Mouse (Mus musculus): ENCODE results near the gene Sycn. TPM values are rescaled to one million over a fixed set of nuclear protein-coding genes. Genes with fewer than 3 reads are reported as not detected.

Sycn gene
- polyA plus RNA-seq, 1 experiment from 2014 or later, result not detected

DNA sequence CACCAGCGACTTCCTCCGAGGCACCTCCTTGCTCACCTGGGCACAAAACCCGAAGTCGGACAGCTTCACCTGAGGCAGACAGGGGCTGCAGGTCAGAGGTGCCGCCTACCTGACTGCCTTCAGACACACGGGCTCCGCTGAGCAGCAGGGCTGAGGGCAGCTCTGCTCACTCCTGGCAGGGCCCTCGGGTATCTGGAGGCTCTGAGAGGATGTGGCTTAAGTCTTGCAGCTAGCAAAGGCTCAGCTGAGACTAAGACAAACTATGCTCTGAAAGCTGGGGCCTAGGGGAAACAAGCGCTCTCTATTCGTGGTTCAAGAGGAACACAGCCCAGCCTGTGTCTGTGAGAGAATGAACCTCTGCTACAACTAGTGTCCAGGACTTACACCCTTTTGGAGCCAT, 20.2 kb downstream of the Sycn start:
- Histone ChIP-seq H3K27ac (no peak overlapping the region), H3K4me2 (no peak overlapping the region), H3K4me1 (peaks cover 9% of the 10 kb centered on the region; the same call in 1 of the 2 replicates), H3K4me3 (no peak overlapping the region), H3K9me3 (no peaks in the 10 kb centered on the region), H3K27me3 (no peaks in the 10 kb centered on the region), H3K9ac (no peak overlapping the region), H3K36me3 (peaks cover 77% of the 10 kb centered on the region)
- no peak for ATAC-seq (ENCODE audit: insufficient number of reproducible peaks, insufficient read depth, low FRiP score, low TSS enrichment, low read depth)
- WGBS, result 92% methylated on average over 10 of the region's 10 CpGs

DNA sequence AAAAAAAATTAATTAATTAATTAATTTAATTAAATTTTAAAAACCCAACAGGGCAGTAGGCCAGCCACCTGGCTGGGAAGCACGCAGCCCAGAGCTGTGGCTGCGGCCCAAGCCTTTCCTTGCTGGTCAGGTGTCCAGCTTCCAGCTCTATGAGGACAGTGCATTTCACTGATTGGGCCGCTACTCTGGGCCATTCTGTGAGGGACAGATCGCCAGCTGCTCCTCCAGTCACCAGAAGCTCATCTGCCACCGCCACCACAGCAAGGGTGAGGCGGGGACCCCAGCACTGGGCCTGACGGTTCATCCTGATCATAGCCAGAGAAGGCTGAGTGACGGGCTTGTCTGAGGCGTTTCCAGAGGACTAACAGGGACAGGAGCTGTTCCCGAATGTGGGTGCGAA, 21.3 kb downstream of the Sycn start:
- no peak for ATAC-seq (ENCODE audit: insufficient number of reproducible peaks, insufficient read depth, low FRiP score, low TSS enrichment, low read depth)

DNA sequence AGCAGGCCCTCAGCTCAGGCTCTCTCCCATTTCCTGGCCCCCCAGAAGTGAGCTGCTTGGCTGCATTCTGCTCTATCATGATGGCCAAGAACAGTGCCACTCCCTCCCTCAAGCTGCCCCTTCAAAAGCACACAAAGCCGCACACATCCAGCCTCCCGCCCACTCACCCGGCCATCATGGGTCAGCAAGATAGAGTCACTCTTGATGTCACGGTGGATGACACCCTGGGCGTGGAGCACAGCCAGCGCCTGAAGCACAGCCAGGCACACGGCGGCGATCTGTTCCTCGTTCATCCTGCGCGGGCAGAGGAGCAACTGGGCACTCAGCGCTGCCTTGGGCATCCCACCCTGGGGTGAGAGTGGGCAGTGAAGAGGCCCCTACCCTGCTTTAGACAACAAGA, 21.7 kb downstream of the Sycn start:
- Histone ChIP-seq H3K27me3 (no peaks in the 10 kb centered on the region), H3K4me2 (no peak overlapping the region), H3K4me3 (no peak overlapping the region), H3K27ac (no peak overlapping the region), H3K4me1 (no peaks in the 10 kb centered on the region), H3K9ac (no peak overlapping the region), H3K9me3 (no peaks in the 10 kb centered on the region), H3K36me3 (peaks cover 92% of the 10 kb centered on the region)
- WGBS, result 92% methylated on average over 13 of the region's 13 CpGs
- ATAC-seq (ENCODE audit: insufficient number of reproducible peaks, insufficient read depth, low FRiP score, low TSS enrichment, low read depth), result no peak

More for the DNA sequence above, 21.3 kb downstream of the Sycn start:
- Histone ChIP-seq H3K36me3 (peaks cover 88% of the 10 kb centered on the region), H3K9me3 (no peaks in the 10 kb centered on the region), H3K9ac (no peak overlapping the region), H3K4me3 (no peak overlapping the region), H3K4me2 (no peak overlapping the region), H3K4me1 (no peaks in the 10 kb centered on the region), H3K27me3 (no peaks in the 10 kb centered on the region), H3K27ac (no peak overlapping the region)
- 91% methylated on average over 11 of the region's 11 CpGs for WGBS

DNA sequence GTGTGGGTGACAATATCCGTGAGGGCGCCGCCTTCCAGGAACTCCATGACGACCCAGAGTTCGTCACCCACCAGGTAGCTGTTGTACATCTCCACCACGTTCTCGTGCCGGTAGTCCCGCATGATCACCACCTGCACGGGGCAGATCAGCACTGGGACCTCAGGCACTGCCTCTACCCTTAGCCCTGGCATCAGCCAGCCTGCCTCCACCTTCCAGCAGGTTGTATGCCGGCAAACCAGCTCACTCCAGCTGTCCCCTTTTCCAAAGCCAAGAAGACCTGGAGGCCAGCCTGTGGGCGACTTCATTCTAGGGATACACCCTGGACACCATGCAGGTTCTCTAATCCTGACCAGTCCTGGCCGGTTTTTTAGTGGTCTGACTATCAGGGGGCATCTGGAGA, 22.3 kb downstream of the Sycn start:
- no peak overlapping the region for H3K9ac ChIP-seq
- no peaks in the 10 kb centered on the region for H3K9me3 ChIP-seq
- whole genome bisulfite sequencing, result 92% methylated on average over 13 of the region's 13 CpGs
- peaks cover 95% of the 10 kb centered on the region for H3K36me3 ChIP-seq
- H3K4me3 ChIP-seq, result no peak overlapping the region
- H3K27ac ChIP-seq, result no peak overlapping the region
- ATAC-seq (ENCODE audit: insufficient number of reproducible peaks, insufficient read depth, low FRiP score, low TSS enrichment, low read depth), result no peak
- H3K27me3 ChIP-seq, result no peaks in the 10 kb centered on the region
- no peak overlapping the region for H3K4me2 ChIP-seq
- H3K4me1 ChIP-seq, result no peaks in the 10 kb centered on the region

DNA sequence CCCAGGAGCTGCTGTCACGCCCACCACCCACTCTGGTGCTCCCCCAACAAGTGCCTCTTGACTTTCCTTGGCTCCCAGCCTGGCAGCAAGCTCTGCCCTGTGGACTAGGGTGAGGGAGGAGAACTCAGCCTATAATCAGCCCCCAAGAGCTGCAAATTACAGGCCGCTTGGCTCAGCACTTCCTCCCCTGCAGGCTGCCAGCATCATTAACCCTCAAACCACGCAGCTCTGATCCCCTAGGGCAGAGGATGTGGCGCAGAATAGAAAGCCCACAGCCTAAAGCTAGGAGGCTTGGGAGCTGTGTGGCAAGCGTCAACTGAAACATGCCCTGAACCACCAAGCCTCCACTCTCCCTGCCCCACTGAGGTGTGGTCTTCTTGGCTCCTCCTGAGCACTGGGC, 24.7 kb downstream of the Sycn start:
- ATAC-seq (ENCODE audit: insufficient number of reproducible peaks, insufficient read depth, low FRiP score, low TSS enrichment, low read depth), result no peak

DNA sequence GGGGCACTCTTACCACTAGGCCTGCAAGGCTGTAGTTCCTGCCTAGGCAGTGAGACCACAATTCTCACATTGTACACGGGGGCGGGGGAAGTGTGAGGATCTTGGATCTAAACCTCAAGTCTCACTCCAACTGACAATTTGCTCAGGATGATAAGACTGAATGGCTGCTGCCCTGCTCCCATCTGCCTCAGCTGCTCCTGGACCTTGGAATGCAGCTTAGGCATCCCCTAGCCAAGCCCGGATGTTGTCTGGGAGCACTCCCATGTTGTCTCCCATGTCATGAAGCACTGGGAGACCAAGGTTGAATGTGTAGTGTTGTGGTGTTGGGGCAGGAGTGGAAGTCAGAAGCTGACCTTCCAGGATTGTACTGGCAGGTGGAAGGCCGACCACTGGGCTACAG, 26.9 kb downstream of the Sycn start:
- Histone ChIP-seq H3K4me1 (peaks cover 31% of the 10 kb centered on the region), H3K9me3 (no peaks in the 10 kb centered on the region), H3K4me3 (no peak overlapping the region), H3K27ac (no peak overlapping the region), H3K9ac (no peak overlapping the region), H3K36me3 (peaks cover 74% of the 10 kb centered on the region), H3K27me3 (no peaks in the 10 kb centered on the region), H3K4me2 (no peak overlapping the region)
- no peak for ATAC-seq (ENCODE audit: insufficient number of reproducible peaks, insufficient read depth, low FRiP score, low TSS enrichment, low read depth)
- WGBS, result 92% methylated on average over 4 of the region's 4 CpGs

More for the DNA sequence above, 24.7 kb downstream of the Sycn start:
- H3K4me3 ChIP-seq, result no peak overlapping the region
- peaks cover 93% of the 10 kb centered on the region for H3K36me3 ChIP-seq
- 58% methylated on average over 5 of the region's 5 CpGs for WGBS
- no peaks in the 10 kb centered on the region for H3K9me3 ChIP-seq
- H3K4me1 ChIP-seq, result peaks cover 11% of the 10 kb centered on the region
- no peak overlapping the region for H3K4me2 ChIP-seq
- H3K27ac ChIP-seq, result no peak overlapping the region
- H3K9ac ChIP-seq, result no peak overlapping the region
- no peaks in the 10 kb centered on the region for H3K27me3 ChIP-seq

DNA sequence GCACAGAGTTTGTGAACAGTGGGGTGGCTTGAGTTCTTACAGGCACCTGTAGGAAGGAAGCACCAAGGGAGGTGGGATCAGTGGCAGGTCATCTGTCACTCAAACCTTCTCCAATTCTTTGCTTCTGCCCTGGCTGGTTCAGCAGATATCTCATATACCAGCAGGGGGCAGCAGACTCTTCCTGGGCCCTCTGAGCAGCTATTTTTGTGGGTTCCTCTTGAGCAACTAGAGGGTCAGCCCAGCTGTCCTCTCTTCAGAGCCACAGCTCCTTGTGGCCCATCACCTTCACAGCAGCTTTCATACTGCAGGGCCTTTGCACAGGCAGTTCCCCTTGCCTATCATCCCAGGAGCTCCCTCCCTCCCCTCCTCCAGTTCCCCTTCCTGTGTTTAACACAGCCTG, 27.6 kb downstream of the Sycn start:
- Histone ChIP-seq H3K27me3 (no peaks in the 10 kb centered on the region), H3K36me3 (peaks cover 67% of the 10 kb centered on the region), H3K9ac (no peak overlapping the region), H3K9me3 (no peaks in the 10 kb centered on the region), H3K4me3 (no peak overlapping the region), H3K4me1 (peaks cover 31% of the 10 kb centered on the region), H3K27ac (no peak overlapping the region), H3K4me2 (no peak overlapping the region)
- ATAC-seq (ENCODE audit: insufficient number of reproducible peaks, insufficient read depth, low FRiP score, low TSS enrichment, low read depth), result no peak

DNA sequence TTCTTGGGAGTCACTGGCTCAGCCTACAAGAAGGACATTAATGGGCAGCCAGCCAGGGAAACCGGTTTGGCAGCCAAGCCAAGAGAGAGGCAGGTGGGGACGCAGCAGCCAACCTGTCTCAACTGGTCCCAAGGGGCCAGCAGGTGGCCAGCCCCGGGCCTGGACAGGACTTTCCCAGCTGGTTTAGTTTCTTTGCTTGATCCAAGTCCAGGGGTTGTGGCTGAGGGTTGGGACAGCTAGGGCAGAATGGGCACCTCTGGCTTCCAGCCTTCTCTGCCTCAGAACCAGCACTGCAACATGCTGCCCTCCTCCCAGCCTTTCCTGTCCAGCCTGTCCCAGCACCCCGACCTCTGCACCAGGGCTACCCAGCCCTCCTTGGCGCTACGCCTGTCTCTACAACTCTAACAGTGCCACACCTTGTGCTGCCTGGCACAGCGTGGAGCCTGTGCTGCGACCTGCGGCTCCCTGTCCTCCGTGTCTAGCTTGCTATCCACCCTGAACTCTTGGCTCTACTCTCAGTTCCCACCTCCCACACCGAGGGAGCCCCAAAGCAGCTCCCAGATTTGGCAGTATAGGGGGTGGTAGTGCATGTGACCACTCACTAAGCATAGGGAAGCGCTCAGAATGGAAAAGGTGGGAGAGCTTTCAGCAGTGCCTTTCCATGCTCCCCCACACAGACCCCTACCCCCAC, 29.8 kb downstream of the Sycn start:
- ATAC-seq (ENCODE audit: insufficient number of reproducible peaks, insufficient read depth, low FRiP score, low TSS enrichment, low read depth), result peak; percentile 39; the same call in 1 of the 2 replicates
- peaks cover 32% of the 10 kb centered on the region for H3K4me1 ChIP-seq
- peak overlapping the region; percentile 78 for H3K27ac ChIP-seq
- H3K27me3 ChIP-seq, result no peaks in the 10 kb centered on the region
- H3K9ac ChIP-seq, result no peak overlapping the region
- H3K36me3 ChIP-seq, result peaks cover 45% of the 10 kb centered on the region
- no peaks in the 10 kb centered on the region for H3K9me3 ChIP-seq
- peak overlapping the region; percentile 16; the same call in 1 of the 2 replicates for H3K4me2 ChIP-seq
- H3K4me3 ChIP-seq, result no peak overlapping the region
- WGBS, result 54% methylated on average over 12 of the region's 12 CpGs

DNA sequence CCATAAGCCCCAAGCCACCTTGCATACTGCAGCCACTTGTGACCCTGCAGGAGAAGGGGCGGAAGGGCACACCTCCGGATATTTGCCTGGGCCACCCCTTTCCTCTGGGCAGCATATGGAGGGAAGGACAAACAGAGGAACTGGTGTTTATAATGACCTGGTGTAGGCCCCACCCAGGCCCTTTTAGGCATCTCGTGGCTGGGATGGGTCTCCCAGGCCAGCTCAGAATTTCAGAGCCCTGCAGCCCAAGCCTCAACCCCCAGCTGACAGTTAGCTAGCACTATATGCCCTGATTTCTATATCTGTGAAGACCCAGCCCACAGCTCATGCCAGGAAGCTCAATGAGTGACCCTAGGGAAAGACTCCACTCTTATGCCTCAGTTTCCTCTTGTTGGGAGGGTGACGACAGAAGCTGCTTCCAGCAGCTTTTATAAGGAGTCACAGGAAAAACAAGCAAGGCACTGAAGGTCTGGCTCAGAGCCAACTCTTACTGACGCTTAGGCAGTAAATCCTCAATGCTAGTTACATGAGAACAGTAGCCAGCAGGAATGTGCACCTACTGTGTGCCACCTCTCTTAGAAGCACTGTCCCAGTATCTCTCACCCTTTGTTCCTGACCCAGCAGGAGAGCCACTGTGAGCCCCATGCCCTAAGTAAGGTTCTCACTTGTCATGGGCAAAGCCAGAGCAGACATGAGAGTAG, 30.4 kb downstream of the Sycn start:
- no peak for ATAC-seq (ENCODE audit: insufficient number of reproducible peaks, insufficient read depth, low FRiP score, low TSS enrichment, low read depth)
- H3K9me3 ChIP-seq, result no peaks in the 10 kb centered on the region
- H3K36me3 ChIP-seq, result peaks cover 38% of the 10 kb centered on the region
- peaks cover 39% of the 10 kb centered on the region for H3K4me1 ChIP-seq
- no peak overlapping the region for H3K4me3 ChIP-seq
- H3K9ac ChIP-seq, result 0 out of 2 replicates have a peak overlapping the region, but pooled peaks have one; percentile 3
- H3K27me3 ChIP-seq, result no peaks in the 10 kb centered on the region
- 0 out of 2 replicates have a peak overlapping the region, but pooled peaks have one; percentile 16 for H3K4me2 ChIP-seq
- peak overlapping the region; percentile 78 for H3K27ac ChIP-seq
- 37% methylated on average over 5 of the region's 5 CpGs for WGBS

DNA sequence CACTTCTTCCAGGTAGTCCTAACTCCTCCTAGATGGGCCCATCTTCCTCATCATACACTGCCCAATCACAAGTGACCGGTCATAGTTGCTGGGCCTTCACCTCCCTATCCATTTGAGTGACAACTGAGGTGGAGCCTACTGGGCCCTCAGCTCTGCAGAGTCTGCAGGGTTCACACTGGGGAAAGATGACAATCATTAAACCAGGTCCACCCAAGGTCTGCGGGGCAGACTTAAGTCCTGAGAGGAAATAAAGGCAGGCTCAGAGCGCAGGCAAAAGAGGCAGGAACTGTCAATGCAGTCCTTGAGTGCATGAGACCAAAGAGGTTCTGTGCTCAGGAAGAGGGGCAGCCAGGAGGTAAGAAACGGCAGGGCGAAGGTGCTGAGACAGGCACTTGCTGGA, 32.0 kb downstream of the Sycn start:
- no peaks in the 10 kb centered on the region for H3K27me3 ChIP-seq
- peaks cover 22% of the 10 kb centered on the region for H3K36me3 ChIP-seq
- H3K9ac ChIP-seq, result no peak overlapping the region
- no peak overlapping the region for H3K4me2 ChIP-seq
- H3K4me3 ChIP-seq, result no peak overlapping the region
- peaks cover 54% of the 10 kb centered on the region for H3K4me1 ChIP-seq
- no peak for ATAC-seq (ENCODE audit: insufficient number of reproducible peaks, insufficient read depth, low FRiP score, low TSS enrichment, low read depth)
- H3K27ac ChIP-seq, result no peak overlapping the region
- H3K9me3 ChIP-seq, result no peaks in the 10 kb centered on the region
- 84% methylated on average over 5 of the region's 5 CpGs for WGBS

DNA sequence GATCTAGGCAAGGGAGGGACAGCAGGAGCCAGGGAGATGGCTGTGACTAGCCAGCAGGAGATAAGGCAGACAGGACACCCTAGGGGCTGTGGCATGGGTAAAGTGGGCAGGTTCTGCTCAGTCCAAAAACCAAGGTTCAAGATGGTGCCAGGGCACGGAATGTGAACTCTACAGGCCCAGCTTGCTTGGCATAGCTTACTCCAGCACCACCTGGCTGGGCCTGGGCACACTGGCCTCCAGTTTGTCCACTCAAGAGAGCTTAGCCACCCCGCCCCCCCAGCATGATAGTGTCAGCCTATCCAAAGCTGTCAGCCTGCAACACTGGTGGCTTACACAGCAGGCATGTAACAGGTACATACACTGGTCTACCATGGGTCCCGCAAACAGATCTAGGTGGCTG, 32.6 kb downstream of the Sycn start:
- Histone ChIP-seq H3K27me3 (no peaks in the 10 kb centered on the region), H3K4me2 (no peak overlapping the region)
- no peak for ATAC-seq (ENCODE audit: insufficient number of reproducible peaks, insufficient read depth, low FRiP score, low TSS enrichment, low read depth)

DNA sequence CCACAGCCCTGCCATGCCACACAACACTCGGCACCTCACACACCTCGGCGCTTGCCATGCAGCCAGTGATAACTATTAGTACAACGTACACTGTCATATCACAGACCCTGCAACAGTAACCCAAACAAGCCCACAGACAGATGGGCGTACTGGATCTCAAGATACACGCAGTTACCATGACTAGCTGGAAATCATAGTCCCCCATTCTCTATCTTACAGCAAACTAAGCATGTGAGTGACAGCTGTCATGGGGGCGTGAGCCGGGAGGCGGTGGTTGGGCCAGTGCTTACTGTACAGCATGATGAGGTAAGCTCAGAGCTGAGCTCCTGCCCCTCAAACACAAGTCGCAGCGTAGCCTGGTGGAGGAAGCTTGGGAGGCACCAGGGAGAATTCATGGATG, 34.9 kb downstream of the Sycn start:
- H3K9ac ChIP-seq, result no peak overlapping the region
- peak overlapping the region; percentile 78 for H3K27ac ChIP-seq
- no peak for ATAC-seq (ENCODE audit: insufficient number of reproducible peaks, insufficient read depth, low FRiP score, low TSS enrichment, low read depth)
- H3K27me3 ChIP-seq, result no peaks in the 10 kb centered on the region
- no peak overlapping the region for H3K4me2 ChIP-seq
- peaks cover 69% of the 10 kb centered on the region for H3K4me1 ChIP-seq
- 82% methylated on average over 11 of the region's 11 CpGs for WGBS
- no peaks in the 10 kb centered on the region for H3K36me3 ChIP-seq
- H3K4me3 ChIP-seq, result no peak overlapping the region
- H3K9me3 ChIP-seq, result no peaks in the 10 kb centered on the region

More for the DNA sequence above, 32.6 kb downstream of the Sycn start:
- H3K27ac ChIP-seq, result no peak overlapping the region
- no peak overlapping the region for H3K9ac ChIP-seq
- 96% methylated on average over 3 of the region's 3 CpGs for WGBS
- peaks cover 17% of the 10 kb centered on the region for H3K36me3 ChIP-seq
- H3K4me3 ChIP-seq, result no peak overlapping the region
- H3K4me1 ChIP-seq, result peaks cover 58% of the 10 kb centered on the region
- no peaks in the 10 kb centered on the region for H3K9me3 ChIP-seq
